Mouse (Mus musculus): ENCODE measurements around the gene Lztr1. TPM values are rescaled to one million over a fixed set of nuclear protein-coding genes. Genes with fewer than 3 reads are reported as not detected.

Lztr1 gene
- total RNA-seq (2015): 25.1 and 25.7 TPM in 2 replicates
- total RNA-seq (2017): 29.5 and 40.4 TPM in 2 replicates

DNA sequence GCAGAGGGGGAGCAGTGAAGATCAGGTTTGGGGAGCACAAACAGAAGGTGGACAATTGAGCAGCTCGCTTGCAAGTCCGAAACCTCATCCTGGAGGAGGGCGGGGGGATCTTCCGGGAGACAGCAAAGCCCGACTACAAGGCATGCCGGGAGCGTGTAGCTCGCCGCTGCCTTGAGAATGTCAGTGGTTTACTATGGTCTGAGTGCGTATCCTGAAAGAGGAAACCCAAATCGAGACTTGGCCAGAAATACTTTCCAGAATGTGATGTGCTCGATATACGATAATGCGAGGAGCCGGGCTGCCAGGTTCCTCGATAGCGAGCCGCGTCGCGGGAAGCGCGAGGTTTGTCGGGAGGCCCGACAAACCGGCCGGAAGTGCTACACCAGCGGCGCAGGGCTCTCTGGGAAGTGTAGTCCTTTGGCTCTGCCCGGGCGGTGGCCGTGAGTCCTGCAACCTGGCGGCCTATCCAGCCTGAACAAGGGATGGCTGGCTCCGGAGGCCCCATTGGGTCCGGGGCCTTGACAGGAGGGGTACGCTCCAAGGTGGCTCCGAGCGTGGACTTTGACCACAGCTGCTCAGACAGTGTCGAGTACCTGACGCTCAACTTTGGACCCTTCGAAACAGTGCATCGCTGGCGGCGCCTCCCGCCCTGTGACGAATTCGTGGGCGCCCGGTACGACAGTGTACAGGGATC is at the start of gene Lztr1:
Lztr1 (plus strand) TSS at position 143 of the 694 bp plus-strand sequence.
- peak; percentile 93 for ATAC-seq (replicated peaks; ENCODE audit: poor library complexity)

DNA sequence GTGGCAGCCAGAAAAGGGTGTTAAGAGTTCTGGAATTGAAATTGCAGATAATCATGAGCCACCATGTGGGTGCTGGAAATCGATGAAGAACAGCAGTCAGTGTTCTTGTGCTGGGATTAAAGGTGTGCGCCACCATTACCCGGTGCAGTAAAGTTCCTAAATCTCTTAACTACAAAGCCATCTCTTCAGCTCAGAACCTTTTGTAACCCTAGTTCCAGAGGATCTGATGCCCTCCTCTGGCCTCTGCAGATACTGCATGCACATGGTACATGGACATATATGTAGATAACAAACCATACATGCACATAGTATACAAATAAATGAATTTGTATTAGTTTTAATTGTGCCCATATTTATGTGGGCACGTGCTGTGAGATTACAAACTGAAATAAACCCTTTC is 48.2 kb upstream of the Lztr1 start:
- peak; percentile 93 for ATAC-seq (replicated peaks; ENCODE audit: poor library complexity)

DNA sequence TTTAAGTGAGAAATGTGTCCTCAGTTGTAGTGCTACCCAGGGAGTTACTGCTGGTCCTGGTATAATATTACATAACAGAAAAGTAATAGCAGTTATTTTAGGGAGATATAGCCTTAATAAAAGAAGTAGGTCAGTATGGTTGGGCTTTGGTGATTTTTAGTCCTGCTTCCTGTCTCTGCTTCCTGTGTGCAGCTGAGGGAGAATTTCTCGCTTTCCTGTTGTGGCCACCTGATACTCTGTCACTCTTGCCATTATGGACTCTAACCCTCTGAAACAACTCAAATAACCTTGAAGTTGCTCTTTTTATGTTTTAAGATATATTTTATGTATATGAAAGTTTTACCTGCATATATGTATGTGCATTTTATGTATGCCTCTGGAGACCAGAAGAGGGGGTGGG is 46.9 kb upstream of the Lztr1 start:
- peak; percentile 44; the same call in 1 of the 2 replicates for ATAC-seq (replicated peaks; ENCODE audit: poor library complexity)

DNA sequence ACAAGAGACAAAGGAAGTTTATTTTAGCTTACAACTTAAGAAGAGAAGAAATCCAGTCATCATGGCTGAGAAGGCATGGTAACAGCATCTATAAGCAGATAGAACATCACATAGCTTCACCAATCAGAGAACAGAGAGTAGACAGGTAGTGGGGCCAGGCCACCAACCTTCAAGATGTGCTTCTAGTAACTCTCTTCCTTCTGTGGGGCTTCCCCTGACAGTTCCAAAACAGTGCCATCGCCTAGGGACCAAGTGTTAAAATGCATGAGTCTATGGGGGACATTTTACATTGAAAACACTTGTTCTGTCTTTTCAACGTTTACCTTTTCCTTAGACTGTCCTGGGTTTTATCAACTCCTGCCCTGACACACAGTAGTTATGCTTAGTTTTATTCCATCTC is 45.3 kb upstream of the Lztr1 start:
- no peak for ATAC-seq (replicated peaks; ENCODE audit: poor library complexity)

DNA sequence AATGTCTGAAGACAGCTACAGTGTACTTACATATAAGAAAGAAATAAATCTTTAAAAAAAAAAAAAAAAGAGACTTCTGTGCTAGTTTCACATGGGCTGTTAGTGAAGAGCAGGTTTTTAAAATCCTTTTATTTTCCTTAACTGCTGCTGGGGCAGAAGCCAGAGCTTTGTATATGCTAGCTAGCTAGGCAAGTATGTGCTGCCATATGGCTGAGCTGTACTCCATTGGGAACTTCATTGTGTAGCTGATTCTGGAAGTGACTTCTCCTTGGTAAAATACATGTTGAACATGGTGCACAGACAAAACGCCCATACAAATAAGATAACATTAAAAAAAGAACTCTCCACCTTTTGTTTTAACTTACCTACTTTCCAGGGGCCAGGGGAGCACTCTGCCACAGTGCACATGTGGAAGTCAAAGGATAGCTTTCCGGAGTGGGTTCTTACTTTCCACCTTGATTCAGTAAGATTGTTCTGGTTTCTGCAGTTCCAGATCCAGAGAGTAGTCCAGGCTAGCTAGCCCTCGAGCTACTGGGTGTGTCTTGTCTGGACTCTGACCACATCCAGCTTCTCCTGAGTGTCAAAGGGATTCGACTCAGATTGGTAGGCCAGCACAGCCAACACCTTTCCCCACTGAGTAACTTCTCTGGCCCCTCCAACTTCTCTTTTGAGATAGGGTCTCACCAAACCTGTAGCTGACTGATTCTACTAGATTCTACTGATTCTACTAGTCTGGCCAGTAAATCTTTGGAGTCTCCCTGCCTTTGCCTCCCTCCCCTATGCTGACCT is 41.4 kb upstream of the Lztr1 start:
- ATAC-seq (replicated peaks; ENCODE audit: poor library complexity): no peak

DNA sequence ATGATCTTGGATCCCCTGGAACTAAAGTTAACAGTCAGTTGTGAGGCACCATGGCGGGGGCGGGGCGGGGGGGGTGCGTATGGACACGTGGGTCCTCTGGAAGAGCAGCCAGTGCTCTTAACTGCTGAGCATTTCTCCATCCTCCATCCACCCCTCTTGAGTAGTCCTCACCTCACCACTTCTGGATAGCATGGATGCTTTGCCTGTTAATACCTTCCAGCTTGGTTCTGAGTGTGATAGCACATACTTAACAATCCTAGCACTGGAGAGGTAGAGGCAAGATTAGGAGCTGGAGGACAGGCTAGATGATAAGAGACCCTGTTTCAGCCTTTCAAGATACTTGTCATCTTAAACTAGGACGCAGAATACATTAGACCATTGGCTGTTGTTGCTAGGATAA is 36.0 kb upstream of the Lztr1 start:
- no peak for ATAC-seq (replicated peaks; ENCODE audit: poor library complexity)

DNA sequence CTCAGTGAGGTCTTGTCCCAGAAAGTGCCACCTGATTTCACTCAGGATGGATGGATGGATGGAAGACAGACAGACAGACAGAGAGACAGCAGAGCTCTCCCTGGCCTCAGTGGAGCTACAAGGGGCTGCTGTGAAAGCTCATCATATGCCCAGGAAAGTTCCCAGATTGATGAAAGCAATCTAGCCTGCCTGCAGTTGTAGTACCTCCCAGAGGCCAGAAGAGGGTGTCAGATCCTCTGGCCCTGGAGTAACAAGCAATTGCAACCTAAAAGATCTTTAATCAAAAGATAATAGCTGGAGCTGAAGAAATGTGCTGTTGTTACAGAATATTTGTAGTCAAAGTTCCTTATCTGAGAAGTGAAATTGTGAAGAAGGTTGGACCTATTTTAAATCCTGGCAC is 34.4 kb upstream of the Lztr1 start:
- peak; percentile 59 for ATAC-seq (replicated peaks; ENCODE audit: poor library complexity)

DNA sequence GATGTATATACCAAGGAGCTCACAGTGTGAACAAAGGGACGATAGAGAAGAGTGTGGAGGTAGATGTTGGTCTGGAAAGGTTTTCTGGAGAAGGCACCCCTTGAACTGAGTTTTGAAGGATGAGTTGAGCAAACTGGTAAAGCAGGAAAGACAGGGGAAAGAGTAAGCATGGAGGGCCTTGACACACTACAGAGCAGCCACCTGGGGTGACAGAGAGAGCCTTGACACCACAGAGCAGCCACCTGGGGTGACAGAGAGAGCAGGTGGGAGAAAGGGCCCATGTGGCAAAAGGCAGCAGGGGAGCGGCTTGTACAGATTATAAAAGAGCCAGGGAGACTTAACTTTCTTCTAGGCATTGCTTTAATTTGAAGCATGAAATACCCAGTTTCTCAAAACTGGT is 33.7 kb upstream of the Lztr1 start:
- ATAC-seq (replicated peaks; ENCODE audit: poor library complexity): no peak

DNA sequence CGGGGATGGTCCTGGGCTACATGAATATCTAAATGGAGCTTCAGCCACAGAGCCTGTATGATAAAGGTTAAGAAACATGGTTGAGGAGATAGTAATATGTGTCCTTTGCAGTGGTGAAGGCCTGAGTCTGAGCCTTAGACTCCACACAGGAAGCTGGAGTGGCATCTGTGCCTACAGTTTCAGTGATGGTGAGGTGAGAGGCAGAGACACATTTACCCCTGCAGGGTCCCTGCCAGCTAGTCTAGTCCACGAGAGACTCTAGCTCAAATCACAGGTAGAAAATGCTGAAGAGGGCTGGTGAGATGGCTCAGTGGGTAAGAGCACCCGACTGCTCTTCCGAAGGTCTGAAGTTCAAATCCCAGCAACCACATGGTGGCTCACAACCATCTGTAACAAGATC is 33.2 kb upstream of the Lztr1 start:
- ATAC-seq (replicated peaks; ENCODE audit: poor library complexity): no peak

DNA sequence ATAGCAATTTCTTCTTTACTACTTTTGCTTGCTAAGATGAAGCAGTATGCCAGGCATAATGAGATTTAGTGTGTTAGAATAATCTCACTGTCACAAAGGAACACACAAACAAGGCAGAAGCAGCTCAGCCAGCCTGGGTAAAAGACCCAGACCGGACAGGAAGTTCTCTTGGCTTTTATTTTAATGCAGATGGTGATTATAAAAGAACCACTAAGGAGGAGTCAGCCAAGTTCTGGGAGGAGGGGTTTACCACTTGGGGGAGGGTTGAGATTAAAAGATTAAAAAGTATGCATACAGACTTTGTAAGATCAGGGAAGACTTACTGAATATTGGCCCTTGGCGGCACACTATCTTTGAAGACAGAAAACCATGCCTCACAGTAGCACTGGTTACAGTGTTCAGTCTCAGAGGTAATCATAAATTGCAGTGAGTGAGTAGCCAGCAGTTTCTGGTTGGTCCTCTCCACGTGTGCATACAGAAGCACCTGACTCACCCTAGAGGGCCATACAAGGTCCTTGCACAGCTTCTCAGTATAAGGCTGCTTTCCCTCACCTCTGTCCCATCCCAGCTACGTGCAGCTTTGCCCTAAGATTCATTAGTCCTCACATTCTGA is 30.1 kb upstream of the Lztr1 start:
- peak; percentile 83 for ATAC-seq (replicated peaks; ENCODE audit: poor library complexity)

DNA sequence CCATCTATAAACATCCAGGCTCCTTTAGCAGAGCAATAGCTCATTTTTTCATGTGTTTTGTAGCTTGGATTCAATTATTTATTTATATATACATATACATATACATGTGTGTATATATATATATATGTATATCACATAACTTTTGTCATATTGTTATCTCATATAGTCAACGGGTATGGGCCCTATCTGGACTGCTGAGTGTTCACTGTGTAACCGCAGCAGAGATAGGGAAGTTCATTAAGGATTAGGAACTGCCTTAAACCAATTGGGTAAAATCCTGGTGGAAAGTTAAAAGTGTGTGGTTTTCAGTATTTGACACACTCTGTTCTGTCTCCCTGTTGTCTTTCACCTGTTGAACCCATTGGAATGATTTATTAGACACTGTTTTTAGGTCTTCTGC is 27.0 kb upstream of the Lztr1 start:
- no peak for ATAC-seq (replicated peaks; ENCODE audit: poor library complexity)

DNA sequence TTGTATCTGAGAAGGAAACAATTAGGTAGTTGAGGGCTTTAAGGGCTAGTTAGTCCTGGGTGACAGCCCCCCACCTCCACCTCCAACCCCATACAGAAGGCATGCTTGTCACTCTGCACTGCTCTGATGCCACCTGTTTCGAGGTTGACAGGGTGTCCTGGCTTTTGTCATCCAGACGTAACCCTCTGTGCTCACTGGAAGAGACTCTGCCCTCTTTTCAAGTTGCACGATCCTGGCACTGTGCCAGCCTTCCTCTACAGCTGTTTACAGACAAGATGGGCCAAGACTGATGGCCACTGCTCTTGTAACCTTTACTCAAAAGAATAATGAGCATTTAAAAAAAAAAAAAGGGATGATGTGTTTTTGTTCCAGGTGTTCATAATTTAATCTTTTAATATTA is 22.0 kb upstream of the Lztr1 start:
- no peak for ATAC-seq (replicated peaks; ENCODE audit: poor library complexity)

DNA sequence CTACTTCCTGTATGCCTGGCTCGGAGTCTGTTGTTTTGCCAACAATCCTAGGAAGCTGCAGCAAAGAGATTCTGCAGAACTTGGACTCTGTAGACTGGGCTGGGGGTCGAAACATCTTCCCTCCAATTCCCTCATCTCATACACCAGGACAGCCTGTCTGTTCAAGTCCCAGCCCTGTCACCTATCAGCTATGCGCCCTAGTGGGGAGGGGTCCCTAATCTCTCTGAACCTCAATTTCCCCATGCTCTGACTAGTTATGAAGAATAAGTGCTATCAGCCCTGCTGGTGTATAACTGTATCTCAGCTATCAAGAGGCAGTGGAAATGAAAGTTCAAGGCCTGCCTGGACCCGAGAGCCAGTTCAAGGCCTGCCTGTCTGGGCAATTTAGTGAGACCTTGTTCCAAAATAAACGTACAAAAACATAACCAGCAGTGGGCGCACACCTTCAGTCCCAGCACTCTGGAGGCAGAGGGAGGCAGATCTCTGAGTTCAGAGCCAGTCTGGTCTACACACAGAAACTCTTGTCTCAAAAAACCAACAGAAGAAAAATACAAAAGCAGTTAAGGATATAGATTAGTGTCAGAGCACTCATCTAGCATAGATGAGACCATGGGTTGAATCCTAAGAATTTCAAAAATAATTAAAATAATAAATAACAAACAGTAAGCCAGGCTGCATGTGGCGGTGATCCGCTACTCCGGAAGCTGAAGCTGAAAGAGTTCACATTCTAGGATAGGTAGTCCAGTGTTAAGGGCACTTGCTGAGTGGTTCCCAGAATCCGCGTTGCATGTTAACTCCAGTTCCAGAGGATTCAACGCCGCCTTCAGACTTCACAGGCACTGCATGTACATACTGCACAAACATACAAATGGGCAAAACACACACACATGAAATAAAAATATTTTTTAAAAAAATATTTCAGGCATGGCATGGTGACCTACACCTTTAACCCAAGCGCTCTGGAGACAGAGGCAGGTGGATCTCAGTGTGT is 19.7 kb upstream of the Lztr1 start:
- ATAC-seq (replicated peaks; ENCODE audit: poor library complexity): peak; percentile 49

DNA sequence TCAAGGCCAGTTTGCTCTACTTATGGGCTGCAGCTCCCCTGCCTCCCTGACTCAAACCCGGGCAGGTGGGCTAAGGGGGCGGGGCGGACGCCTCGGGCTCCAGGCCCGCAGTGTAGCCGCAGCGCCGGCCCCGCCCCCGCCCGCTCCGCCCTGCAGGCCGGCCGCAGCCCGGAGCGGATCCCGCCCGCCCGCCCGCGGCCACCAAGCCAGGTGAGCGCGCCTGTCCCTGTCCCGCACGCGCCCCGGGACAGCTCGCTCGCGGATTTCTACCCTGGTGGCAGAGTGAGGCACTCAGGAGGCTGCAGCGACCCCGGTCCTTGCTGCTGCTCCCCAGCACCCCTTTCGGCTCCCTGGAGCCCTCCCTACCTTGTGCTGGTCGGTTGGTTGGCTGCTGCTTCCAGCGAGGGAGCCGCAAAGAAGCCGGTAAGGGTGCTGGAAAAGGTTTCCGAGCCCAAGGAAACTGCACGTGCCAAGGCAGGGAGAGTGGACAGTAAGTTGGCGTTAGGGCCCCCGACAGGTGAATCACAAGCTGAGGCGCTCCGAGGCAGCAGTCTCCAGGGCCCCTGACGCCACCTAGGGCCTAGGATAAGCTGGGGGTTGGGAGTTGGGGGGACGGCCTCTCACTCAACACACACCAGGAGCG is 18.9 kb upstream of the Lztr1 start, which contains the start of gene Aifm3:
Aifm3 (plus strand) TSS at position 143 of the 643 bp plus-strand sequence.
- ATAC-seq (replicated peaks; ENCODE audit: poor library complexity): peak; percentile 37

DNA sequence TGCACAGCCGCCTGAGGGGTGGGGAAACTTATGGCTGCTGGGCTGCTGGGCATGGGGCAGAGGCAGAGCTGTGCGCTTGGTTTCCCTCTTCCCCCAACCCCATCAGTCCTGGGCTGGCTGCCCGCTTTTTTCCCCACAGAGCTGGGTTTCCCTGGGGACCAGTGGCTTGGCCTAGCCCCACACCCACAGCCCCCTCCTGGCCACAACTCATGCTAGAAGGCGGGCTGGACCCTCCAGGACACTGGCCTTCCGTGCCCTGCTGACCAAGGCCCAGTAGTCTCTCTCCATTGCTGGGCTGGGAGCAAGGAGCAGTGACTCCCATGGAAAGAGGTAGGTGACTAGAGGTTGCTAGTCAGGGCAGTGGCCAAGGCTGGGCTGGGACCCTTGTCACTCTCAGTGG is 17.3 kb upstream of the Lztr1 start:
- ATAC-seq (replicated peaks; ENCODE audit: poor library complexity): no peak

DNA sequence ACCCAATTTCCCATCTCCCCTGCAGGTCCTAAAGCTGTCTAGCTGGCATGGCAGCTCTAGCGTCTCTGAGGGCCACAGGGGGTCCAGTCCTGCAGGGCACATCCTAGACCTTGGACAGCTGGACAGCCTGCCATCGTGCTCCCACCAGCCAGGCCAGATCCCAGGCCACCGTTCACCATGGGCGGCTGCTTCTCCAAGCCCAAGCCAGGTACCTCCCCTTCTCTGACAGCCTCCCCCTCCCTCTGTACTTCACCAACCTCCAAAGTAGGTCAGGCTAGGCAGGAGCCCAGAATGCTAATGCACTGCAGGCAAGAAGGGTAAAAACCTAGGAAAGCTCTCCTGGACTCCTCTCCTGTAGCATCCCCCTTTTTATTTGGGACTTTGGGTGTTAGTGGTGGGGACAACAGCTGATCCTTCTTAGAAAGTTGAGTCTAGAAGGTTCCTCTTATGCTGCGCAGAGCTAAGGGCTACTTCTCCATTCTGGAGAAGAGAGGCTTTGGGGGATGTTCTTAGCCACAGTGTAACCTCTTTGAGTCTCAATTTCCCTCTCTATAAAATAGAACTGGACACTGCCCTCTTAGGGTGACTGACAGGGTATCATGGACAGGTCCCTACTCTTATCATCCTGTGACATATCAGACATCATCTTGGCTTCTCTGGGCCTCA is 16.5 kb upstream of the Lztr1 start:
- ATAC-seq (replicated peaks; ENCODE audit: poor library complexity): peak; percentile 59

DNA sequence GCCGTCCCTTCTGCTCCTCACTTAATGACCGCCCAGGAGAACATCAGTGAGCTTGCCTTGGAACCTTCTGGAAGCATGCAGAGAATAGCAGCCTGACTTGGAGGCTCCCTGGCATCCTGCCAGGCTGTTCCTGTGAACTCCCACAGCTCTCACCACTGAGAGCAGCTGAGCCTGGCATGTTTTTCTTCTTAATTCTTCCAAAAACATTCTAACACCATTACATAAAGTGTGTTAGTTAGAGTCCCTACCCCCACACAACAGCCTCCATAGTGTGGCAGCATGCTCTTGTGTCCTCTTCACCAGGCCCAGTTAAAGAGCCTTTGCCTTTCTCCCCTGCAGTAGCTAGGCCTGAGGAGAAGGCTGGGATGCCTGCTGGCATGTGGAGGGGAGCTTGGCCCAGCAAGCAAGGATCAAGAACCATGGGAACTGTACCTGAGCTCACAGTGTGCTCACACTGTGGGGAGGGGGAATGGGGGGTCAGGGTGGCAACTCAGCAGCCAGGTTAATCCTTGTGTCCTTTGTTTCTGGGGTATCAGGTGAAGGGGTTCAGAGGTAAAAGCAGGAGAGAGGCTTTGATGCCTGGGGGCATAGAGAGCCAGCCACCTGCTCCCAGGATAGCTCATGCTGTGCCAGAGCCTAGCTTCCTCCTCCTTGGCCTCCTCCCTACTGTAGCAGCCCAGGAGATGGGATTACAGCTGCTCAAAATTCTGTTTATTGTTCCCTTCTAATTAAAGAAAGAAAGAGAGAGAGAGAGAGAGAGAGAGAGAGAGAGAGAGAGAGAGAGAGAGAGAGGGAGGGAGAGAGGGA is 11.8 kb upstream of the Lztr1 start:
- ATAC-seq (replicated peaks; ENCODE audit: poor library complexity): no peak

DNA sequence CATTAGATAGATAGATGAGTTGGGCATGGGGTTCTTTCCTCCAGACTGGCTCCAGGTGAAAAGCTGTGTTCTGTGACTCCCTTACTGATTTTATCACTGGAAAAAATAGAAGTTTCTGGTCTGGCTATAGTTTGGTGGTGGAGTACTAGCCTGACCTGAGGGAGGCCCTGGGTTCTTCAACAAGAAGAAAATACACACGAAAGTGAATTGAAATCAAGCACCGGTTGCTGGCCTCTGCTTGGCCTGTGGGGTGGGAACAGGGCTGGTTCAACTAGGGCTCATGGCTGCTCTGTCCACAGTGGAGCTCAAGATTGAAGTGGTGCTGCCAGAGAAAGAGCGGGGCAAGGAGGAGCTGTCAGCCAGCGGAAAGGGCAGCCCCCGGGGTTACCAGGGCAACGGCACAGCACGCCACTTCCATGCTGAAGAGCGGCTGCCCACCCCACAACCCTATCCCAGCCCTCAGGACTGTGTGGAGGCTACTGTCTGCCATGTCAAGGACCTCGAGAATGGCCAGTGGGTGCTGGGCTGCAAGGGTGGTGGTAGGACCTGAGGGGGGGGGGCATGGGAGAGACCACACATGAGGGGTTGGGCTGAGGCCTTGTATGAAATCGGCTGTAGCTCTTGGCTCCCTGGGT is 9.1 kb upstream of the Lztr1 start:
- ATAC-seq (replicated peaks; ENCODE audit: poor library complexity): no peak
